Mouse (Mus musculus) B cell, adult 2 months (primary cell): ENCODE measurements around the gene Ccdc85a.
A peak's percentile ranks its signal among the peaks of the same experiment; 100 is the strongest.
"Not testable (repeated sequence)": the region's sequence is repeated elsewhere in the genome, so short reads cannot be mapped to it uniquely, and the experiment has no call there.

ENCODE experiments used
- DNase-seq, 2 experiments: peaks; one replicate each; pipeline ENCODE4 v3.0.0; 2022

Gene Ccdc85a

DNA sequence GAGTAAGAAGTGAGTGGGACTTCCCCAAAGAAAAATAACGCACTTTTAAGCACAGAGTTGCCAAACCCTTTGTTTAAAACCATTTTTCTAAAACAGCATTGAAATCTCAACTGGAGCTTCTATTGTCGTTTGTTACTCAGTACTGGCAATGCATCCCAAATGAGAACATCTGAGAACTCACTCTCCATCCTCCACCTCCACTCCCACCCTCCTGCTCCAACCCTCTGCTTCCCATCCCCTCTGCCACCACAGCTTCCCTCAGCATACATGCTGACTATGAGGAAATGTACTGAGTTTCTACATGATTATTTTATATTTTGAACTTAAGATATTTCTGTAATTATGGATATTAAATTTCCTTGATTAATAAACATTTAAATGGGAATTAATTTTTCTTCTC is 168.3 kb downstream of the Ccdc85a start:
- DNase-seq: no peak

DNA sequence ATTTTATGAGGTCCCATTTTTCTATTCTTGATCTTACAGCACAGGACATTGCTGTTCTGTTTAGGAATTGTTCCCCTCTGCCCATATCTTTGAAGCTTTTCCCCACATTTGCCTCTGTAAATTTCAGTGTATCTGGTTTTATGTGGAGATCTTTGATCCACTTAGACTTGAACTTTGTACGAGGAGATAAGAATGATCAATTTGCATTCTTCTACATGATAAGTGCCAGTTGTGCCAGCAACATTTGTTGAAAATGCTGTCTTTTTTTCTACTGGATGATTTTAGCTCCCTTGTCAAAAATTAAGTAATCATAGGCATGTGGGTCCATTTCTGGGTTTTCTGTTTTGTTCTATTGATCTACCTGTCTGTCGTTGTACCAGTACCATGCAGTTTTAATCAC is 174.2 kb downstream of the Ccdc85a start:
- not testable (repeated sequence) for DNase-seq

DNA sequence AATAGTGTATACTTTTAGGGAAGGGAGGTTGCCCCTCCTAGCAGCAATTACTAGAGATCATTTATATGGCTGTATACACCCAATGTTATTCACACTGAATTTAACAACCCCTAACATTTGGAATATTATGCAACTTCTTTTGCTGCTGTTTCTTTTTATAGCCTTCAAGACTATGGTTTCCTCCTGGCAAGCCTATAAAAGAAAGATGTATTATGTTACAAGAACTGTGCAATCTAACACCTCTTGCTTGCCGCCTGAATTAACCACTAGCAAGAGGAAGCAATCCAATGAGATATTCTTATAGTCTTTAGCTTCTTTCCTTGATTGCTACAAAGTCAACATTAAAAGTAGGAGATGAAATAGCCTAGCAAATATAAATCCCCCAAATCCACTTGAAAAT is 187.0 kb downstream of the Ccdc85a start:
- DNase-seq: no peak

DNA sequence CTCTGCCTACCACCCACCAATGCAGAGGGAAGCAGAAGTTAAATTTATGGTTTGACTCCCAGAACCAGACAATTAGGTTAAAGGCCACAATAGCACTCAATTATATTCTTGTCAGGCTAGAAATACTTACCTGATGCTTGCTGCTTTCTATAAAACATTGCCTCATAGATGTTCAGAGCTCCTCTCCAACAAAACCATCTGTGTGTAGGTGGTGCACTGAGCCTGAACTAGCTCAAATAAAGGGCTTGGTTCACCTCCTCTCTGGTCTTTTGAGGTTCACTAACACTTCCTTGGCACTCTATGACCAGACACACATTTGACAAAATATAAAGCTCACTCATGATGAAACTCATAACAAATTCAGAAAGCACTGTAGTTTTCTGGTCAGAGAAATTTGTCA is 208.2 kb downstream of the Ccdc85a start:
- no peak for DNase-seq

DNA sequence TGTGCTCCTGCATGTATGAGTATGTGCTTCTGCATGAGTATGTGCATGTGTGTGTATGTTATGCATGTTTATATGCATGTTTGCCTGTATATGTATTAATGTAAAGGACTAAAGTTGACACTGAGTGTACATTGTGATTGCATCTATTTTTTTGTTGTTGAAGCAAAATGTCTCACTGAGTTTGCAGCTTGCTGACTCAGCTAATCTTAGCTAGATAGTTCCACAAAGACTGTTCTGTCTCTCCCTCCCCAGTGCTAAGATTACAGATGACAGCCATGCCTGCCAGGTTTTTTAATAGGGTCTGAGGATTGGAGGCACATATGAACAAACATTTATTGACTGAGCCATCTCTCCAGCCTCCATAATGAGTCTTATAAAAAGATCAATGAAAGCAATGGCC is 209.5 kb downstream of the Ccdc85a start:
- no peak for DNase-seq

DNA sequence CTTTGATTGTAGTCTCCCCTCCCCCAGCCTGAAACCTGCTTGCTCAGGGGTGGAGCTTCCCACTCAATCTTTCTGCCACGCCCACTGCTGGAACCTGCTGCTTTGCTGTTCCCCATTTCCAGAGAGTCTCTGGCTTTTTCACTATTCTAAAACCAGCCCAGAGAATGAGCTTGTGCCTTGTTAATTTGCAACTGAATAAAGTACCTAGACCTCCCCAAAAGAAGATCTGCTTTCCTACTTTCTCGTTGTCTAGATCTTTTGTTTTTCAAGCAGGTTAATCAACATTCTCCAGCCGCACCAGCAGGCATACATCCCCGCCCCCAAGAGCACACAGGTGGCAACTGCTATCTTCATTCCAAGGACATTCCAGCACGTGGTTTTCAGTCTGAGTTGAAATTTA is 212.7 kb downstream of the Ccdc85a start:
- not testable (repeated sequence) for DNase-seq

DNA sequence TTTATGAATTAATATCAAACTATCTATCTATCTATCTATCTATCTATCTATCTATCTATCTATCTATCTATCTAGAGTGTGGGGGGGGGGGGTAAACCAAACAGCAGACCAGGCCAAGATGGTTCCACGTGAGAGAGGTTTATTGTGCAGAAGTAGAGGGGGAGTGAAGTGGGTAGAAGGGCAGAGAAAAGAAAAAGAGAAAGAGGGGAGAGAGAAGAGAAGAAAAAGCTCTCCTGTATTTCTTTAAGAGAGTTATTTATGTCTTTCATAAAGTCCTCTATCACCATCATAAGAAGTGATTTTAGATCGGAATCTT is 218.2 kb downstream of the Ccdc85a start:
- no peak for DNase-seq

DNA sequence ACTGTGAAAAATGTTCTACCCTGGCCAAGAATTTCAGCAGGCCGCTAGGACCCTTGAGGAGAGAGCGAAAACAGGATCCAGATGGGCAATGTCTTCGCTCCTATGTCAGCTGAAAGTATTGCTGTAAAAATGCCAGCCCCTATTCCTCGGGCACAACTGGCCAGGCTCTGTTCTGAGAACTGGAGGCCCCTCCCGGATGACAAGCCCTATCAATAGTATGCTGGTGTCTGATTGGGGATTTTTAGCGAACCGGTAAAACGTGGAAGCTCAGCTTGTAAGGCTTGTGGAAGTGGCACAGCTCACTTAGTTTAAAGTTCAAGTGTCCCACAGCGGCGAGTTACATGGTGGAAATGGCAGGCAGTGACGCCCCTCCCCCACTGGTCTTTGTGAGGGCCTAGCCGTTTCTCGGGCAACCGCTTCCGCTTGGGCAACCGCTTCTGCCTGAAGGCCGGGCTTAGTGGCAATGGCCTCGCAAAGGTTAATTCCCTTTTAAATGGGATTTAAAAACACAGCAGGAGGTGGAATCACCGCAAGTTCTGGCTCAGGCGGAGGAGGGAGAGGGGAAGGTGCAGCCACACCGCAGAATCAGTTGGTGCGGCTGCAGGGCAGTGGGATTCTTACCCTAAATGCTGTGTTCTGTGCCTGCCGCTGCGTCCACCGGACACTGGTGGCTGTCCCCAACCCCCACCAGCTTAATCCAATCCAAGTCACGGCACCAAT is 218.8 kb downstream of the Ccdc85a start:
- DNase-seq: peak; percentile 5 to 16

DNA sequence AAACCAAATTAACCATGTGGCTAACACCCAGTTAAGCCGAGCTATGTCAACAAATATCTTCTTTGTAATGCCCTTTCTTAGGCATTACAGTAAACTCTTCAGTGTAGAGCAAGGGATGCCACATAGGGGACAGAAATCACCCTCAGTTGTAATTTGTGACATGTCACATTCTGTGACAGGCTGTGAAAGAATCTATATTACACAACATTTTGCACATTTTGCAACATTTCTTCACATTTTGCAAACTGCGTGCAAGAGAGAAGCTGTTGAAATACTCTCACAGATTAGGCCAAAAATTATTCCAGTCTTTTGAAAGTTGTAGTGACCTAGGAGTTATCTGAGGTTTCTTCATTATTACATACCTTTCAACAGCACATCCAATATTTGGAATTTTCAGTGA is 240.7 kb downstream of the Ccdc85a start:
- DNase-seq: no peak

DNA sequence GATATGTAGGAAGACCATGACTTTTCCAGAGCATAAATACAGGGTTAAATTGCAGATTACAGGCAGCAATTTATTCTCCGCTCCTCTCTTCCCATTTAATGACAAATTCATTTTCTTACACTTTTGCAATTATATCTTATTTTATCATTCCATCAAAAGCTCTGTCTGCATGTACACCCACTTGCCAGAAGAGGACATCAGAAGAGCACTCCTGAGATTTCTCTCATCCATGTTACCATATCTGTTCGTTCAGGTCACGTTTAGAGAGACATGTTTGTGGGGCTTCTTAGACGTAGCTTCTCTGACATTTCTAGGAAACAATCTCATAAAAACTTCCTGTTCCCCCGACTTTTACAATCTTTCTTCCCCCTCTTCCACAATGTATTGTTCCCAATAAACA is 242.2 kb downstream of the Ccdc85a start:
- no peak for DNase-seq

DNA sequence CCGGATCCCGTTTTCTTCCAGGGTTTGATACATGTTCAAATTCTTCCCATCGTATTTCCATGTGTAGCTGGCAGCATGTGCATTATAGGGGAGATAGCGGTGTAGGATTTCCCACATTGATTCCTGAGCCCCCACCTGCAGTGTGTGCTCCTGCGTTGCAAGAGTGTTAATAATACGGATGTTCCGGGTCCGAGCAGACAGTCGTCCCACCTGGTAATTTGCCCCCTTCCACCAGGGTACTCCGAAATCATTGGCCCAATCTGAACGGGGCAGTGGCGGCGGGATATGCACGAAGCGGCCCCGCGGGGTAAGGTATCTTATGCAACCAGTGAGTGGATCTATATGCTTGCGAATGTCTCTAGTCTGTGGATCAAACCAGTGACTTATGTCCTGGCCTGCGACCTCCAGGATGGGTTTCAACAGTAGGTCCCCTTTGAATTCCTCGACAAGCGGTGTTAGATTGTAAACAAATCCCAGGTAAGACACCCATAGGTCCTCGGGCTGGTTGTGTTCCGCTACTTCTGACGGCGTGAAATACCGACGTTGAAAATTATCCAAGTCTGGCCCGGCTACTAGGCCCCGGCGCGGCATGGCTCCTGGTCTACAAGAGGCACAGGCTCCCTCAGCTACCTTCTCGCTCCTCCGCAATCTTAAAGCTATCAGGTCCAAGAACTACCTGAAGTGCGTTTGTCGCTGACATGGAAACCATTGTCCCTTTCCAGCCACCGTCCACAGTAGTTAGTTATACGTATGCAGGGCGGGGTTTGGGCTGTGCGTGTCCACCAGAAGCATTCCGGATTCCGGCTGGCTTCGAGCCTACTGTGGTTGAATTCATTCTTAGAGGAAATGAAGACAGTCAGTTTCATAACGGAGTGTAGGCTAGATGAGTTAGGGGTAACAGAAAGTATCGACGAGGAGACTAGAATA is 244.6 kb downstream of the Ccdc85a start, which contains the start of gene Gm6685:
Gene Gm6685 (minus strand): TSS at position 644 of the 927 bp plus-strand sequence.
- not testable (repeated sequence) for DNase-seq
